Mouse (Mus musculus) ES-CJ7 (cell line): ENCODE measurements around the gene Fgf4.

Experiments used
- DNase-seq: peaks from one replicate; pipeline ENCODE4 v3.0.0; 2011; ENCODE audit warnings: low read depth, low spot score

Gene Fgf4

DNA sequence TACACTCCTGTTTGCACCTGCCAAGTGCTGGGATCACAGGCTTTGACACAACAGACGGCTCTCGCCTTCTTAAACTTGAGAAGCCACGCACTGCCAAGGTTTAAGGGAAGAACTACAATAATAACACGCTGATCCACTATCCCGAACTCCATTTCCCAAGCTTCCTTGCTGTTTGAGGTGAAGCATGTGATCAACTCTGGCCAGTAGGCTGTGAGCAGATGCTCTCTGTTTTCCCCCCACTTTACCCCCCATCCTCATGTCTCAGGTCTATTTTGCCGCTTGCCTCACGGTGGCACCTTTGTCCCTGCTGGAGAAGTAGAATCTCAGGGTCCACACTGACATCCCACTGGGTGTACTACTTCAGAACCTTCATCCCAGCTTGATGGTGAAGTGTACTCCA, 61.5 kb downstream of the Fgf4 start:
- DNase-seq, result peak; percentile 90

DNA sequence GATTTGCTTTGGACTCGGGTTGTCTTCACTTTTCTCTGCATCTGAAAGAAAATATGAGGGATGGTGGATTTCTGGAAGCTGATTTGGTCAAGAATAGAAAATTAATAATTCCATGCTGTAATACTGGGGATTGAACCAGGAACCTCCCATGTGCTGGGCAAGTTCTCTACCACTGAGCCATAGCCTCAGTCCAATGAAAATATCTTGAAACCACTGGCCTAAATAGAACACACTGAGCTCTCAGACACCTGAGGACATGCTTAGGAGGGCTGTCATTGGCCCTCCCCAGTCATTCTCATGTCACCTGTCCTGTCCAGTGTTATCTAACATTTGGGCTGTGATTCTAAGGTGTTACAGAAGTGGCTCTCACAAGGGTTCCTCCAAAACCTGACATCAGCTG, 64.0 kb downstream of the Fgf4 start:
- DNase-seq, result no peak

DNA sequence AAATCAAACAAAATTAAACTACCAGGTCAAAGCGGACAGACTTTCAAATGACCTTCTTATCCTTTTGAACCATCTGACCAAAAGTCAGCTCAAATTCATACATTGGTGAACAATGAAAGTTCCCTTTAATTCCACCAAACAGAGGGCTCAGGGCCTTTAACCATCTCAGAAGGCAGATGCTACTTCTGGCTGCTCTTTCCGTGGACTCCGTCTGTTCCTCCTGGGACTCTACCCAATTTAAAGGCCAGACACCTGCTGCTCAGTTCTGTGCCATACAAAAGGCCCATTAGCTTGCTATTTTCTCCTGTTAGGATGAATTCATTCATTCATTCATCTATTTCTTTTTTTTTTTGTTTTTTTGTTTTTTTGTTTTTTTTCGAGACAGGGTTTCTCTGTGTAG, 65.7 kb downstream of the Fgf4 start:
- no peak for DNase-seq

DNA sequence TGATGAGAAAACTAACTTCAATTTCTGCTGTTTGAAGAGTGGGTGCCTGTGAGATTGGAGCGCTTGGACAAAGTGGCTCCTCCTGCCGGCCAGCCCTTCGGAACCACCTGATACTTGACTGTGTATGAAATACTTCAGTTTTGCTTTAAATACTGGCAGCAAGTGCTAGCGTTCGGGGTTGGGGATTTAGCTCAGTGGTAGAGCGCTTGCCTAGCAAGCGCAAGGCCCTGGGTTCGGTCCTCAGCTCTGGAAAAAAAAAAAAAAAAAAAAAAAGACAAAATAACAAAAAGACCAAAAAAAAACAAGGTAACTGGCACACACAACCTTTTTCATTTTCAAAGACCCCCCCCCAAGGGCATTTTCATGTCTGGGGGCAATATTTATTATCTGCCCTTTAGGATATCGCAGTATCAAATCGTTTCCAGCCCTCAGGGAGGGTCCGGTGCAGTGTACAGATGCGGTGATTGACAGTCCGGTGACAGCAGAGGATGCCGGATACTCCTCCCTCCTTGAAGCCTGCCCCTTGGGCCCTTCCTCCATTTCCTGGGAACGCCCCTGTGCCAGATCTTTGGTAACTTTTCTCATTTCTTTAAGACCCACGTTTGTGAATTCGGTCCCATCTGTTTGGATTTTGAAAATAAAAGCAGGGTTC, 67.3 kb downstream of the Fgf4 start:
- DNase-seq, result peak; percentile 84
